Mouse (Mus musculus) adrenal gland, postnatal 14 days (tissue): ENCODE results near the gene Mfsd9. TPM values are rescaled to one million over a fixed set of nuclear protein-coding genes. Genes with fewer than 3 reads are reported as not detected.

ENCODE experiments used
- total RNA-seq: library from RNA; stranded (reverse); gene quantifications from 2 replicates; pipeline ENCODE4 v1.2.3, GENCODE M21; 2021

Gene Mfsd9
- total RNA-seq, 1 experiment from 2014 or later: 2.6 TPM

Other genes starting within 250 kb of the Mfsd9 start
- gene Slc9a4, start 210.6 kb downstream of the Mfsd9 start, total RNA-seq: not detected in 2 replicates
- not detected in 2 replicates for gene Slc9a2, start 110.1 kb downstream of the Mfsd9 start, total RNA-seq
- 4.5 and 6.4 TPM in 2 replicates for gene Tmem182, start 14.9 kb upstream of the Mfsd9 start, total RNA-seq